Mouse (Mus musculus) forebrain, embryonic 14.5 days (tissue): ENCODE measurements around the gene Ush1c. TPM values are rescaled to one million over a fixed set of nuclear protein-coding genes. Genes with fewer than 3 reads are reported as not detected.

Experiments used
- ATAC-seq: fragments of 200-750 bp; cut with Nextera tagmentation; 2 replicates; pipeline ENCODE4 v1.8.0; 2017; ENCODE audit warnings: mild to moderate bottlenecking, moderate library complexity
- DNase-seq: peaks from one replicate; pipeline ENCODE4 v3.0.0-alpha.2; 2015; ENCODE audit warnings: low spot score
- H3K27ac ChIP-seq: fragments of 300-500 bp; sonication (generic); 2 replicates; pipeline ENCODE4 v1.5.1; 2014; ENCODE audit warnings: low read depth, mild to moderate bottlenecking, control low read depth, low read length, moderate library complexity
- H3K27me3 ChIP-seq: fragments of 300-500 bp; sonication (generic); replicated peaks from 2 replicates; pipeline ENCODE4 v1.6.1; 2014; ENCODE audit warnings: low read length, control low read depth, mixed read lengths; ENCODE audit not compliant: control insufficient read depth, insufficient read depth
- H3K36me3 ChIP-seq: fragments of 300-500 bp; sonication (generic); 2 replicates; pipeline ENCODE4 v1.6.1; 2014; ENCODE audit warnings: low read length, control low read depth; ENCODE audit not compliant: control insufficient read depth, insufficient read depth
- H3K4me1 ChIP-seq: fragments of 300-500 bp; sonication (generic); 2 replicates; pipeline ENCODE4 v1.6.1; 2014; ENCODE audit warnings: antibody characterized with exemption, low read length, control low read depth; ENCODE audit not compliant: control insufficient read depth, insufficient read depth
- H3K4me2 ChIP-seq: fragments of 300-500 bp; sonication (generic); 2 replicates; pipeline ENCODE4 v1.6.1; 2014; ENCODE audit warnings: mild to moderate bottlenecking, control low read depth, low read length
- H3K4me3 ChIP-seq: fragments of 300-500 bp; sonication (generic); 2 replicates; pipeline ENCODE4 v1.5.1; 2014; ENCODE audit warnings: low read depth, low read length, control low read depth
- H3K9ac ChIP-seq: fragments of 300-500 bp; sonication (generic); 2 replicates; pipeline ENCODE4 v1.6.1; 2014; ENCODE audit warnings: mild to moderate bottlenecking, low read length, control low read depth, moderate library complexity
- H3K9me3 ChIP-seq: fragments of 300-500 bp; sonication (generic); replicated peaks from 2 replicates; pipeline ENCODE4 v1.6.1; 2016; ENCODE audit warnings: low read length, control low read depth, mixed read lengths; ENCODE audit not compliant: control insufficient read depth
- WGBS: fragments of 180-500 bp; shearing (Covaris S2); extraction: QIAGEN DNeasy Blood & Tissue Kit; methylation state at CpG from one replicate; pipeline ENCODE4 v1.1.7; 2014; 5-methylcytosine and 5-hydroxymethylcytosine counted together
- polyA plus RNA-seq: library from polyadenylated mRNA; unstranded; fragments of >200 nt; fragmentation: Nextera tagmentation; extraction: Ambion mirVana; gene quantifications from 2 replicates; pipeline ENCODE4 v1.2.1, GENCODE M21; 2014

The Ush1c gene
- polyA plus RNA-seq: 2.0 and 3.6 TPM in 2 replicates

DNA sequence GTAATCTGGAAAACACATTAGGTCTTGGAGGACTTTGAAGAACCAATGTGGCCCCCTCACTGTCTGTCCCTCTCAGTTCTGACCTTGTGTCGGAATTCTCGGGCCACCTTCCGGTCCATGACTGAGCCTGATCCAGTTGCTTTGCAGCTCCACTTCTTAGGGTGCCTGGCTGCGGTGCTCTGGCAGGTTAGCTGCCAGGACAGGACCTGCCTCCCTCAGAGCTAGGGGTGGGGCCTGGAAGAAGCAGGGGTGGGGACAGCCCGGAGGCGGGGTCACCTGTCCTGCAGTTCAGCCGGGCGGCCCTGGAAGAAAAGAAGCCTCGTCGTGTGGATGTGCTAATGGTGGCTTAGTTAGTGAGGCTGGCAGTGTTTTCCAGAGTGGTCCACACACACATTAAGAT lies at the start of gene Ush1c:
Gene Ush1c, minus strand, starts transcription at position 158 of the 400 bp plus-strand sequence.
- no peak for ATAC-seq
- H3K36me3 ChIP-seq: no peaks in the 10 kb centered on the region
- WGBS: 21% methylated on average over 10 of the region's 10 CpGs

DNA sequence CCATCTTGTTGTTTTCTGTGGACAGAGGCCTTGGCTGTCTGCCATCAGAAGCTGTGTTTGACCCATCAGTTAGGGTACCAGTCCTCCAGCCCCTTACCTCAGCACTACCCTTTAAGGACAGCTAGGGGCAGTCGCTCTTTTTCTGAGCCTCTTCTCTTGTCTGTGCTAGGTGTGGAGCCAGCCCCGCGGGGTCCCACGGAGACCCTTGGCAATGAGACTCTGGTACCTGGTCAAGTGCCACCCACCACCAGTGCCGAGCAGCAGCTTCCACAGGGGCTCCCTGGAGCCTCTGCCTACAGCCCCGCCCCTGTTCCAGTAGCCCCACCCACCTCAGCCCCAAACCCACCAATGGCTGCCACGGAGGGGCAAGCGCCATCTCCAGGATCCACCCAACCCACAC lies 48.7 kb upstream of the Ush1c start:
- H3K4me3 ChIP-seq: no peak overlapping the region
- 32% methylated on average over 7 of the region's 8 CpGs for WGBS
- no peak for ATAC-seq

More for the DNA sequence above, at the start of gene Ush1c:
- Histone ChIP-seq H3K27ac (no peak within 1 kb of the TSS), H3K9ac (no peak within 1 kb of the TSS), H3K4me2 (no peak within 1 kb of the TSS), H3K4me3 (no peak within 1 kb of the TSS), H3K27me3 (no peaks in the 10 kb centered on the region), H3K9me3 (no peaks in the 10 kb centered on the region), H3K4me1 (peaks cover 2% of the 10 kb centered on the region; the same call in 1 of the 2 replicates)
- DNase-seq: no peak

DNA sequence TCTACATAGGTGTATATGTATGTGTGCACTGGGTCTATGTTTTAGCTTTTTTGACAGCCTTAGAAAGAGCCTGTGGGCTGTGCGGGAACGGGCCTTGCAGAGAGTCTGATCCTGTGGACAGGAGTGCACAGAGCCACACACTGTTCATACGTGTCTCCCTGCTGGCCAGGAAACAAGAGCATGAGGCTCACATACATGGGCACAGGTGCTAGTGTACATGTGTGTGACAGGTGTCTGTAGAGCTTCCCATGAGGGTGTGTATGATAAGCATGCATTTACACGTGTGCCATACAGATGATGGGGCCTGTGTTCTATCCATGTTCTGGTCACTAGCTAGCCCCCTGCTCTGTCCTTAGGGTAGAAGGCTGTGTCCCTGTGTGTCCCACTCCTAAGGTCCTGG lies 48.1 kb upstream of the Ush1c start:
- DNase-seq (no peak), ATAC-seq (no peak)

More for the DNA sequence above, 48.7 kb upstream of the Ush1c start:
- Histone ChIP-seq H3K4me2 (no peak overlapping the region), H3K9ac (no peak overlapping the region), H3K36me3 (no peaks in the 10 kb centered on the region), H3K27ac (no peak overlapping the region), H3K4me1 (no peaks in the 10 kb centered on the region), H3K9me3 (no peaks in the 10 kb centered on the region), H3K27me3 (no peaks in the 10 kb centered on the region)
- no peak for DNase-seq

DNA sequence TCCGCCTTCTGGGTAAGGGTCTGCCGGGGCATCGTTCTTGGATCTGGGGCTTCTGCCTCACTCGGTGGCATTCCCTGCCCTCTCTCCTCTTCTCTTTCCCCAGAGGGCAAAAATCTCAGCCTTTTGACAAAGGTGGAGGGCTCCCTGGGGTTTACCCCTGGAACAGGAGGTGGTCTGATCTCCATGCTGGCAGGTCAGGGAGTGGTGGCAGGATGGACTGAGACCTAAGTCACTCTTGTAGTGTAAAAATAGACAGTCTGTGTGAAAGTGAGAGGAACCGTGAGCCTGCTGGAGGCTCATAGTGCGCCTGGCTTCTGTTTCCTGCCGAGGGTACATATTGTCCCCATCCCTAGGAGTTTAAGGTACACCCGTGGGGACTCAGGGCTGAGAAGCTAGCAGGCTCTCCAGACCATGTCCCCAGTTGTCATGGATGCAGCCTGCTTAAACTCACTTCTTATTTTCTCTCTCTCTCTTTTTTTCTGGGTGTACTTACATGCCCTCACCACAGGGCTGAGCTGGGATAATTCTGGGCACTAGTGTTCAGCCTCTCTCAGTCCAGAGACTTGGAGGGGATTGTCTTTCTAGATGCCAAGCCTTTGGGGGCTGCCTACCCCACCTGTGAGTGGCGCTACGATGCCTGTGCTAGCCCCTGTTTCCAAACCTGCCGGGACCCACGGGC lies 47.0 kb upstream of the Ush1c start:
- Histone ChIP-seq H3K9ac (no peak overlapping the region), H3K36me3 (no peaks in the 10 kb centered on the region), H3K27me3 (no peaks in the 10 kb centered on the region), H3K4me2 (no peak overlapping the region), H3K9me3 (no peaks in the 10 kb centered on the region), H3K27ac (no peak overlapping the region), H3K4me1 (no peaks in the 10 kb centered on the region), H3K4me3 (no peak overlapping the region)
- DNase-seq: no peak
- 85% methylated on average over 12 of the region's 12 CpGs for WGBS
- no peak for ATAC-seq

More for the DNA sequence above, 48.1 kb upstream of the Ush1c start:
- Histone ChIP-seq H3K9ac (no peak overlapping the region), H3K36me3 (no peaks in the 10 kb centered on the region), H3K27me3 (no peaks in the 10 kb centered on the region), H3K9me3 (no peaks in the 10 kb centered on the region), H3K4me1 (no peaks in the 10 kb centered on the region), H3K4me3 (no peak overlapping the region), H3K4me2 (no peak overlapping the region), H3K27ac (no peak overlapping the region)
- 91% methylated on average over 4 of the region's 4 CpGs for WGBS

DNA sequence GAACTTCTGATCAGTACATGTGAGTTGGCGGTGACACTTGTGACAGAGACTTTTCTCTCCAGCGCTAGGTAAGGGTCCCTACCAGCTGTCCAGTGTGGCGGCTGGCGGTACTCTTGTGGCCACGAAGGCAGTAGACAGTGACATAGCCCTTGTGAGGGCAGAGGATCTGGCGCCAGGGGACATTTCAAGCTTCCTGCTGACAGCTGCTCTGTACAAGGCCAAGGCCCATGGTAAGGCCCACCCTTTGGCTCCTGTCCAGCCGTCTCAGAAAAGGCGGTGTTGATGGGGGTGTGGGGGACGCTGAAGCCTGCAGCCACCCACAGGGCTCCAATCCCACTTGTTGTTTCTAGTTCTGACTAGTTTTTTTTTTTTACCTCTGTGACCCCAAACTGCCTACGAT lies 45.4 kb upstream of the Ush1c start:
- Histone ChIP-seq H3K9ac (no peak overlapping the region), H3K9me3 (no peaks in the 10 kb centered on the region), H3K4me2 (no peak overlapping the region), H3K4me1 (no peaks in the 10 kb centered on the region), H3K4me3 (no peak overlapping the region), H3K36me3 (no peaks in the 10 kb centered on the region), H3K27ac (no peak overlapping the region), H3K27me3 (no peaks in the 10 kb centered on the region)
- DNase-seq (peak; percentile 24), ATAC-seq (no peak)
- 78% methylated on average over 10 of the region's 10 CpGs for WGBS

DNA sequence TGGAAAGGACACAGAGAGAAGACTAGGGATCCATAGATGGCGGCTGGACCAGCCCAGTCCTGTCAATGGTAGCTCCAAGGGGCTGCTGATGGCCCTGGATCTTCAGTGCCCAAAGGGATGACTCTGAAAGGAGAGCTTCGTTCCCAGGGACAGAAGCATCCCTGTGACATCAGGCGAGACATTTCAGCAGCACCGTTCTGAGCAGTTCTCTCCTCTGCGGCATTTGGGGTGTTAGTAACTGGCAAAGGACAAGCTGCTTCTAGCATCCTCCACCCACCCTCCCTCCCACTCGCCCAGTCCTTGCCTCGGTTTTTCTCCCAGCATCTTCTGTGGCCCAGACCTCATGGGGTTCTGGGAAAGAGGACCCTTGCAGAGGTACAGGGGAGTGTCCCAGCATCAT lies 44.0 kb upstream of the Ush1c start:
- Histone ChIP-seq H3K4me2 (no peak overlapping the region), H3K36me3 (no peaks in the 10 kb centered on the region), H3K9ac (no peak overlapping the region), H3K27me3 (no peaks in the 10 kb centered on the region), H3K27ac (no peak overlapping the region), H3K4me3 (no peak overlapping the region), H3K9me3 (no peaks in the 10 kb centered on the region), H3K4me1 (no peaks in the 10 kb centered on the region)
- WGBS: 65% methylated on average over 7 of the region's 7 CpGs
- ATAC-seq (no peak), DNase-seq (no peak)

DNA sequence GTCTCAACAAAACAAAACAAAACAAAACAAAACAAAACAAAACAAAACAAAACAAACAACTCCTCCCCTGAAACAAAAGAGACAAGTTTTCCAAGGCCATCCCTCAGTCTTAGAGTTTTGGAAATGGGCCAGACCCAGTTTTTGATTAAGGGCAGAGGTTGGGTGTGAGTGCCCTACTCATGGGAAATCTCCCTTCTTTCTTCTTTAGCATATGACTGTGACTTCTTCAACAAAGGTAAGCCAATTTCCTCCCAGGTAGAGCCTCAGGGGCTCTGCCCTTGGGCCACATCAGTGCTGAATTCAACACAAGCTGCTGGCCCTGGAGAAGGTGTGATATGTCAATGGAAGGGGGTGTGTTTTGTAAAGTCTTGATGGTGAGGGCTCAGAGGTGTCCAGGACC lies 42.6 kb upstream of the Ush1c start:
- Histone ChIP-seq H3K27me3 (no peaks in the 10 kb centered on the region), H3K4me1 (no peaks in the 10 kb centered on the region), H3K9ac (no peak overlapping the region), H3K36me3 (no peaks in the 10 kb centered on the region), H3K9me3 (no peaks in the 10 kb centered on the region), H3K27ac (no peak overlapping the region), H3K4me3 (no peak overlapping the region), H3K4me2 (no peak overlapping the region)
- ATAC-seq (no peak), DNase-seq (no peak)

DNA sequence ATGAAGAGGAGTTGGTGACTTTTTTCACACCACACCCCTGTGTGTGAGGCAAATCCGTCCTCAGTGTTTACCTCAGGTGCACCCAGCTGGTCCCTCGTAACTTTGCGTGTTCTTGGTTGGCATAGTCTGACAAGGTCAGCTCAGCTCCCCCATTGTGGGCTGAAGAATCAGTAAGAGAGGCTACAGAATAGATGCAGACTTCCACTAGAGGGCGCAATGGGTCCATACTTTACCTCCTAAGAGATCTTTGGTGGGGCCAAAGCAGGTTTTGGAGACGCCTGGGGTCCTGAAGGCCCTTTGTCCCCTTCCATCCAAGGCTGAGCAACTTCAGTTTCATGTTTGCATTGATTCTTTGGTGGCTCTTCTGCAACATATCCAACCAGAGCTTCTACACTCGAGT lies 41.6 kb upstream of the Ush1c start:
- DNase-seq (peak; percentile 87), ATAC-seq (no peak)
- Histone ChIP-seq H3K4me2 (no peak overlapping the region), H3K36me3 (no peaks in the 10 kb centered on the region), H3K4me1 (no peaks in the 10 kb centered on the region), H3K27me3 (no peaks in the 10 kb centered on the region), H3K9me3 (no peaks in the 10 kb centered on the region), H3K4me3 (no peak overlapping the region), H3K9ac (no peak overlapping the region), H3K27ac (no peak overlapping the region)
- WGBS: 14% methylated on average over 6 of the region's 6 CpGs

DNA sequence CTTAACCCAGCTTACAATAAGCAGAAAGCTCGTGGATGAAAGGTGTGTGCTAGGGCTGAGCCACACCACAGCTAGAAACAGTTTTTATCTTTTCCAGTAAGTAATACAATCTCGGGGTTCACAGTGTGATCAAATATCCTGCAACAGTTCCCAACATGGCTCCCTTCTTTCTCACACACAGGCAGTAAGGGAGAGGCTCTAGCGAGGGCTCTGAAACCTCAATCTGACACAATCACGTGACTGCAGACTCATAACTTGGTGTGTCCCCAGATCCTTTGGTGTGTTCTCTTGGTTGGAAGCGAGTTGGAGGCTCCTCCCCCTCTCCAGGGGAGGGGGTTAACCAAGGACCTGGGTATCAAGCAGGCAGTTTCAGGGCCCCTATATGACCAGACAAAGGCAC lies 37.9 kb upstream of the Ush1c start:
- WGBS: 68% methylated on average over 5 of the region's 5 CpGs
- Histone ChIP-seq H3K36me3 (no peaks in the 10 kb centered on the region), H3K4me3 (no peak overlapping the region), H3K27ac (no peak overlapping the region), H3K27me3 (no peaks in the 10 kb centered on the region), H3K9me3 (no peaks in the 10 kb centered on the region), H3K4me2 (no peak overlapping the region), H3K9ac (no peak overlapping the region), H3K4me1 (no peaks in the 10 kb centered on the region)
- DNase-seq (no peak), ATAC-seq (no peak)
